Mouse (Mus musculus) Muller cell, postnatal 12 days (primary cell): ENCODE measurements at regions not wholly inside any gene's neighbourhood (a gene's known extent, or its start where the extent isn't known, plus 50 kb on each side); places are given as distances from the start of the nearest gene placed in this dataset.
"Not testable (repeated sequence)": the region's sequence is repeated elsewhere in the genome, so short reads cannot be mapped to it uniquely, and the experiment has no call there.

Experiments used
- DNase-seq: peaks from one replicate; pipeline ENCODE4 v3.0.0-alpha.2; 2015; ENCODE audit errors: inconsistent ontology term

- peak; percentile 22 for DNase-seq
These were observed 77.4 kb downstream of the Tfpi2 start for GRCm38 (mm10) chr6:3911284-3911683.

- no peak for DNase-seq
These were observed 84.0 kb downstream of the Tfpi2 start for GRCm38 (mm10) chr6:3904704-3905103.

GRCm38 (mm10) chr6:3875816-3876215, 111.3 kb upstream of the Calcr start:
- not testable (repeated sequence) for DNase-seq

- DNase-seq = not testable (repeated sequence)
These were observed 110.3 kb upstream of the Calcr start for GRCm38 (mm10) chr6:3874826-3875225.

GRCm38 (mm10) chr6:3861046-3861445, 96.5 kb upstream of the Calcr start:
- no peak for DNase-seq

GRCm38 (mm10) chr6:3860587-3860975, 96.1 kb upstream of the Calcr start:
- no peak for DNase-seq

- DNase-seq = no peak
These were observed 95.5 kb upstream of the Calcr start for GRCm38 (mm10) chr6:3859942-3860586.

GRCm38 (mm10) chr6:3850146-3850545, 85.6 kb upstream of the Calcr start:
- no peak for DNase-seq
